Mouse (Mus musculus) testis, adult 2 months (tissue): ENCODE measurements at regions not wholly inside any gene's neighbourhood (a gene's known extent, or its start where the extent isn't known, plus 50 kb on each side); places are given as distances from the start of the nearest gene placed in this dataset.

Experiments used
- H3K27ac ChIP-seq: fragments of 200-500 bp; 2 replicates; pipeline ENCODE4 v1.5.1; 2012; ENCODE audit warnings: low read depth, low read length; ENCODE audit not compliant: control insufficient read depth, insufficient read depth
- H3K27me3 ChIP-seq: fragments of 200-500 bp; 2 replicates; pipeline ENCODE4 v1.6.1; 2012; ENCODE audit warnings: mild to moderate bottlenecking, low read length, moderate library complexity; ENCODE audit not compliant: control insufficient read depth, insufficient read depth
- H3K36me3 ChIP-seq: fragments of 200-500 bp; 2 replicates; pipeline ENCODE4 v1.6.1; 2012; ENCODE audit warnings: mild to moderate bottlenecking, low read length; ENCODE audit not compliant: control insufficient read depth, insufficient read depth
- H3K4me1 ChIP-seq: fragments of 200-500 bp; 2 replicates; pipeline ENCODE4 v1.6.1; 2012; ENCODE audit warnings: low read length; ENCODE audit not compliant: control insufficient read depth, insufficient read depth
- H3K4me3 ChIP-seq: fragments of 200-500 bp; 2 replicates; pipeline ENCODE4 v1.5.1; 2012; ENCODE audit warnings: low read depth, mild to moderate bottlenecking, low read length, moderate library complexity, mixed read lengths; ENCODE audit not compliant: control insufficient read depth
- CTCF ChIP-seq: fragments of 200-500 bp; IDR thresholded peaks from 2 replicates; pipeline ENCODE4 v1.5.1; 2012; ENCODE audit warnings: low read depth, mild to moderate bottlenecking, inconsistent platforms, low read length, moderate library complexity; ENCODE audit not compliant: control insufficient read depth, insufficient read depth, insufficient replicate concordance
- POLR2A ChIP-seq: fragments of 200-500 bp; IDR thresholded peaks from 2 replicates; pipeline ENCODE4 v1.6.1; 2012; ENCODE audit warnings: low read depth, mild to moderate bottlenecking, inconsistent platforms, low read length, moderate library complexity; ENCODE audit not compliant: control insufficient read depth

DNA sequence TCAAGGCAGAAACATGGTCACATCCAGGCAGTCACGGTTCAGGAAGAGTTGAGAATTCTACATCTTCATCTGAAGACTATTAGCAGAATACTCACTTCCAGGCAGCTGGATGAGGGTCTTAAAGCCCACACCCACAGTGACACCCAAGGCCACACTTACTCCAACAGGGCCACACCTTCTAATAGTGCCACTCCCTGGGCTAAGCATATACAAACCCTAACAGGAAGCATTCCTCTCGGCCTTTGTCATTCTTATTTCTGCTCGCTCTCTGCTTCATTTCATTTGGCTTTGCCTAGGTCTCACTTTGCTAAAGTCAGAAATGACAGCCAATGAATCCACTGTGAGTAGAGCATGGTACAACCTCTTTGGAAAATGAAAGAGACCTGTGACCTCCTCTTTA lies 100.4 kb upstream of the Zfp648 start:
- H3K4me1 ChIP-seq, result peaks cover 3% of the 10 kb centered on the region
- H3K36me3 ChIP-seq, result no peaks in the 10 kb centered on the region
- no peak overlapping the region for H3K4me3 ChIP-seq
- TF ChIP-seq POLR2A (no peak), CTCF (no peak)
- no peaks in the 10 kb centered on the region for H3K27me3 ChIP-seq
- no peak overlapping the region for H3K27ac ChIP-seq

DNA sequence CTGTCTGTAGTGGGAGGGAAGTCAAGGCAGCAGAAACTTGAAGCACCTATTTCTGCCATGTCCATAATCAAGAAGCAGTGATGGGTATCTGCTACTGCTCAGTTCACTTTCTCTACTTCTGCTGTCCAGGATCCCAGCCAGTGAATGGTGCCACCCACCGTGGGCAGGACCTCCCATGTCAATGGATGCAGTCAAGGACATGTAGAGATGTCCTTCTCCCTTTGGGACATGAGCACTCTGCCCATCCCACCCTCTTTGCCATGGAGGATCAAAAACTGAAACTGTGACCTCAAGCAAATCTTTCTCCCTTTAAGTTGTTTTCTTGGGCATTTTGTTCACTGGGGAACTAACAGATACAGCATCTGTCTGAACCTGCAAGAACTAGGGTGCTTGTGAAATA lies 99.6 kb upstream of the Zfp648 start:
- peaks cover 3% of the 10 kb centered on the region for H3K4me1 ChIP-seq
- no peak overlapping the region for H3K27ac ChIP-seq
- no peaks in the 10 kb centered on the region for H3K27me3 ChIP-seq

DNA sequence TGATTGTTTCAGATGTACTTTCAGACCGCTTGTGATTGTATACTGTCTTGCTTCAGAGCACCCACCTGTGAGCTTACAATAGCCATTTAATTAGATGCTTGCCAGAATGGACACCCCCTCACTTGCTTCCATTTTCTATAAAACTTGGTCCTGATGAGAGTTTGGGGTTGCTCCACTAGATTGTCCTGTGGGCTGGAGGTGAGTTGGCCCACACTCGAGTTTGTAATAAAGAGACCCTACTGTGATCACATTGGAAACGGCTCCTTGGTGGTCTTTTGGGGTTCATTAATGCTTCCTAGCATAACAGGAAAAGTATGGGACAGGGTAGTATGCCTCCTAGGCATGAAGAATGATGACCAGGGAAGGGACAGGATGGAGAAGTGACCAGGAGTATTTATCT lies 98.8 kb upstream of the Zfp648 start:
- Histone ChIP-seq H3K27ac (0 out of 2 replicates have a peak overlapping the region, but pooled peaks have one; percentile 29), H3K36me3 (no peaks in the 10 kb centered on the region), H3K27me3 (no peaks in the 10 kb centered on the region), H3K4me3 (no peak overlapping the region), H3K4me1 (peaks cover 3% of the 10 kb centered on the region)
- TF ChIP-seq CTCF, result no peak
- no peak for TF ChIP-seq POLR2A

More for the DNA sequence above, 99.6 kb upstream of the Zfp648 start:
- H3K4me3 ChIP-seq, result no peak overlapping the region
- no peaks in the 10 kb centered on the region for H3K36me3 ChIP-seq
- TF ChIP-seq CTCF (no peak), POLR2A (no peak)

DNA sequence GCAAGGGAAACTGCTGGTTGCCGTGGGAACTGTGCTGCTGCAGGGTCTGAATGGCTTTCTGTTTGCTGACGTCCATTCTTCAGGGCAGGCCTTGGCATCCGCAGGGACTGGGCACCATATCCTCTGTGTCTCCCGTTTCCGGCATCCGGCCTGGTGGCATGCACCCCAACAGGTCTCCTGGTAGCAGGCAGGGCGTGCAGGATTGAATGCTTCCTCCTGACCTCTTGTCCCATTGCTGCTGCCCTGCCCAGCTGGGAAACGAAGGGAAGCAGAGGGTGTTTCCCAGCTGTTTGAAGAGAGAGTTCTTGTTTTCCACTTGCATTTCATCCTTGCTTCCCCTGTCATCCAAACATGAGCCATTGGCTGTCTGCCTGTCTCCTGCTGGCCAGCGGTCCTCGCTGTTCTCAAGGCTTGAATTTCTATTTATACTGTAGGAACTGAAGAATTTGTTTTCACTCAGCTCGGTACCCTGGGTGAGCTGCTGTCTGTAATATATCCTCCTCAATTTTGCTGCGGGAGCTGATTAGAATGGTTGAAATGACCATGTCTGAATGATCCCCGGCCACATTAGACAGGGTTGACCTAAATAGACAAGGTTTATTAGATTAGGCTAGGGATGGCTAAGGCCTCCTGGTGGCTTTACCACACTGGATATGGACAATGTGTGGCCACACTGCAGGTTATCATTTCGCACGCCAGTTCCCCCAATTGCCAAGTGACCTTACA lies 98.0 kb upstream of the Zfp648 start:
- Histone ChIP-seq H3K4me3 (peak overlapping the region; percentile 81), H3K27me3 (no peaks in the 10 kb centered on the region), H3K4me1 (peaks cover 3% of the 10 kb centered on the region), H3K36me3 (no peaks in the 10 kb centered on the region), H3K27ac (peak overlapping the region; percentile 58)
- no peak for TF ChIP-seq POLR2A
- no peak for TF ChIP-seq CTCF

DNA sequence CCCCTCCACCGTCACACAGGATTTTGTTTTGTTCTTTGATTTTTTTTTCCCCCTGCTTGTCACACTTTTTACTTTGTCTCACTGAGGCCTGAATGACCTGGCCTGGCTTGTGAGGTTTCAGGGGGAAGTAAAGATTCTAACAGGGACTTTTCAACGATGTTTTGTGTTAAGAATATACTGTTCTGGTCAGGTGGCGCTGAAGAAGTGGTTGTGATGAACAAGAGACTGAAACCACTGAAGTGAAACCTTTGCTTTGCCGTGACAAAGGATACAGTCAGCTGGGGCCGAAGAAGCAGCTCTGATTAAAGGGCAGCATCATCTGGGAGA lies 97.4 kb upstream of the Zfp648 start:
- no peak for TF ChIP-seq POLR2A
- TF ChIP-seq CTCF, result no peak
- no peaks in the 10 kb centered on the region for H3K27me3 ChIP-seq
- peak overlapping the region; percentile 81 for H3K4me3 ChIP-seq
- H3K27ac ChIP-seq, result peak overlapping the region; percentile 58
- H3K4me1 ChIP-seq, result peaks cover 3% of the 10 kb centered on the region
- H3K36me3 ChIP-seq, result no peaks in the 10 kb centered on the region

DNA sequence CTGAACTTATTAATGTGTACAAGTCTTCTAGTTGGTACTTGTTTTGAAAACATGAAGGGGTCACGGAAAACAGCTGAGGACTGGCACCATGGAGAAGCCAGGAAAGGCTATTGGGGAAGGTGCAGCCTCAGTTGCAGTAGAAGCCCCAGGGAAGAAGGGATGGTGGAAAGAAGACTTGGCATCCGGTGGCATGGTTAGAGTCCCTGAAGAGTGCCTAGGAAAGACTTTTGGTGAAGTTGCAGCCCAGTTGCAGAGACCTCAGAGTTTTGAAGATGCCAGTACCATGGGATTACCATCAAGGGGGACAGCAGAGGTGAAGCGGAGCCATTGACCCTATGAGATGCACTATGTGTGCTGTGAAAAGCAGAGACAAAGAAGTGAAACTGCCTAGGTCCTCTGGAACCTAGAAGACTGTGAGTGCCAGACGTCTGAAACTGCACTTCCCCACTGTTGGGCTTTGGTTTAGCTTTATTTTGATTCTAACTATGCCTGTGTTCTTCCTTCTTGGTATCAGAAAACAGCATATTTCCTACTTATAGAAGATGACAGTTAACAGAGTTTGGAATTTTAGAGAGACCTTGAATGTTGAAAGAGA lies 96.9 kb upstream of the Zfp648 start:
- Histone ChIP-seq H3K4me1 (peaks cover 3% of the 10 kb centered on the region), H3K27ac (peak overlapping the region; percentile 58), H3K27me3 (no peaks in the 10 kb centered on the region), H3K36me3 (no peaks in the 10 kb centered on the region), H3K4me3 (peak overlapping the region; percentile 81)
- TF ChIP-seq POLR2A, result no peak
- no peak for TF ChIP-seq CTCF

DNA sequence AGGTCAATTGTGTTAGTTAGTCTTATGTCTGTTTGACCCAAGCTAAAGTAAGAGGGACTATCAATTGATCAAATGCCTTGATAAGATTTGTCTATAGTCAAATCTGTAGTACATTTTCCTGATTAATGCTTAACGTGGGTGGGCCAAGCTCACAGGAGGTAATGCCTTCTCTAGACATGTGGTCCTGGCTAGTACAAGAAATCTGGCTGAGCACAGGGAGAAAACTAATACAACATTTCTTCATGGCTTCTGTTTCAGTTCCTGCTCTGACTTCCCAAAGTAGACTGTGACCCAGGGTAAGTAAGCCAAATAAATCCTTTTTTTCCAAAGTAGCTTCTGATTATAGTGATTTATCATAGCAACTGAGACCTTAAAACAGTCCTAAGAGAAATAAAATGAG lies 96.2 kb upstream of the Zfp648 start:
- Histone ChIP-seq H3K4me3 (no peak overlapping the region), H3K27me3 (no peaks in the 10 kb centered on the region), H3K36me3 (no peaks in the 10 kb centered on the region), H3K4me1 (peaks cover 3% of the 10 kb centered on the region), H3K27ac (no peak overlapping the region)
- TF ChIP-seq POLR2A, result no peak
